Comparison of ENCODE assay signal across 27 mouse cellular contexts in genomic region chr11:57317063-57317462, GRCm38 (mm10).
DNase-seq lines count a peak whose midpoint lies in the region; ATAC-seq lines count a peak whose summit lies in the region.
"Had no signal": no experiment of that assay in that cellular context is flagged by ENCODE, and none has a peak within 500 bp of the region (broad histone marks: within the 10 kb centered on the region; RNA-seq: fewer than 3 reads in every experiment).

No protein-coding gene starts in this region.

- no peak overlapping the region for H3K9ac ChIP-seq in forebrain, embryonic 15.5 days (replicated peaks)
- no peak overlapping the region for H3K9ac ChIP-seq in forebrain, embryonic 12.5 days
- H3K9ac ChIP-seq in midbrain, embryonic 13.5 days (replicated peaks) = no peak overlapping the region
- no peak overlapping the region for H3K9ac ChIP-seq in midbrain, embryonic 11.5 days (ENCODE audit: low read length)
- no peak overlapping the region for H3K9ac ChIP-seq in hindbrain, embryonic 16.5 days (ENCODE audit: low read depth, low read length)
- no peak overlapping the region for H3K9ac ChIP-seq in neural tube, embryonic 15.5 days (replicated peaks)
- H3K9ac ChIP-seq in liver, embryonic 11.5 days (ENCODE audit: low read depth, low read length) = no peak overlapping the region
- H3K9ac ChIP-seq: embryonic facial prominence, embryonic 12.5 days; heart, embryonic 12.5 days; kidney, embryonic 15.5 days had no signal

- no peak overlapping the region for H3K4me2 ChIP-seq in forebrain, embryonic 15.5 days (replicated peaks)
- H3K4me2 ChIP-seq in forebrain, embryonic 12.5 days = no peak overlapping the region
- no peak overlapping the region for H3K4me2 ChIP-seq in midbrain, embryonic 13.5 days (replicated peaks)
- no peak overlapping the region for H3K4me2 ChIP-seq in midbrain, embryonic 11.5 days
- H3K4me2 ChIP-seq in hindbrain, embryonic 16.5 days (ENCODE audit: low read length) = no peak overlapping the region
- H3K4me2 ChIP-seq in neural tube, embryonic 15.5 days = no peak overlapping the region
- no peak overlapping the region for H3K4me2 ChIP-seq in liver, embryonic 11.5 days
- H3K4me2 ChIP-seq: embryonic facial prominence, embryonic 12.5 days; heart, embryonic 12.5 days; kidney, embryonic 15.5 days had no signal

- 19% methylated on average over 3 of the region's 3 CpGs for WGBS in forebrain, embryonic 15.5 days
- WGBS in forebrain, embryonic 12.5 days = 43% methylated on average over 3 of the region's 3 CpGs
- 20% methylated on average over 3 of the region's 3 CpGs for WGBS in midbrain, embryonic 13.5 days
- 50% methylated on average over 3 of the region's 3 CpGs for WGBS in midbrain, embryonic 11.5 days
- 35% methylated on average over 3 of the region's 3 CpGs for WGBS in hindbrain, embryonic 16.5 days
- WGBS in neural tube, embryonic 15.5 days = 26% methylated on average over 3 of the region's 3 CpGs
- 76% methylated on average over 3 of the region's 3 CpGs for WGBS in liver, embryonic 11.5 days

- no peaks in the 10 kb centered on the region for H3K27me3 ChIP-seq in forebrain, embryonic 15.5 days
- H3K27me3 ChIP-seq in forebrain, embryonic 12.5 days = no peaks in the 10 kb centered on the region
- H3K27me3 ChIP-seq in midbrain, embryonic 13.5 days = no peaks in the 10 kb centered on the region
- H3K27me3 ChIP-seq in midbrain, embryonic 11.5 days (ENCODE audit: control insufficient read depth, insufficient read depth, low read length) = no peaks in the 10 kb centered on the region
- H3K27me3 ChIP-seq in hindbrain, embryonic 16.5 days (replicated peaks; ENCODE audit: control insufficient read depth, insufficient read depth, low read length) = no peaks in the 10 kb centered on the region
- no peaks in the 10 kb centered on the region for H3K27me3 ChIP-seq in neural tube, embryonic 15.5 days (replicated peaks)
- no peaks in the 10 kb centered on the region for H3K27me3 ChIP-seq in liver, embryonic 11.5 days (replicated peaks; ENCODE audit: control insufficient read depth, insufficient read depth, low read length)
- H3K27me3 ChIP-seq: embryonic facial prominence, embryonic 12.5 days; heart, embryonic 12.5 days; kidney, embryonic 15.5 days had no signal

- DNase-seq in midbrain, embryonic 11.5 days (ENCODE audit: low spot score, missing footprints) = no peak
- no peak for DNase-seq in liver, embryonic 11.5 days (ENCODE audit: low spot score)
- no peak for DNase-seq in layer of hippocampus, postnatal 36 days
- DNase-seq: adrenal gland, adult 2 months; cerebellum, adult 2 months; cerebellum, postnatal 25 days; heart, postnatal 10 days; kidney, adult 11 months; kidney, postnatal 36 days; layer of hippocampus, adult 9-11 months; liver; right cerebral cortex, postnatal 25 days; spleen, adult 18-20 months had no signal

- H3K9me3 ChIP-seq in forebrain, embryonic 15.5 days = no peaks in the 10 kb centered on the region
- H3K9me3 ChIP-seq in forebrain, embryonic 12.5 days = no peaks in the 10 kb centered on the region
- no peaks in the 10 kb centered on the region for H3K9me3 ChIP-seq in midbrain, embryonic 13.5 days
- no peaks in the 10 kb centered on the region for H3K9me3 ChIP-seq in midbrain, embryonic 11.5 days (ENCODE audit: control insufficient read depth, low read length)
- no peaks in the 10 kb centered on the region for H3K9me3 ChIP-seq in hindbrain, embryonic 16.5 days (ENCODE audit: control insufficient read depth, low read length)
- no peaks in the 10 kb centered on the region for H3K9me3 ChIP-seq in neural tube, embryonic 15.5 days (replicated peaks)
- no peaks in the 10 kb centered on the region for H3K9me3 ChIP-seq in liver, embryonic 11.5 days (ENCODE audit: control insufficient read depth, low read length)
- H3K9me3 ChIP-seq: embryonic facial prominence, embryonic 12.5 days; heart, embryonic 12.5 days; kidney, embryonic 15.5 days; limb, embryonic 10.5 days had no signal

- peak overlapping the region; percentile 26; the same call in 1 of the 2 replicates for H3K27ac ChIP-seq in forebrain, embryonic 15.5 days (replicated peaks)
- H3K27ac ChIP-seq in forebrain, embryonic 12.5 days = no peak overlapping the region
- 0 out of 2 replicates have a peak overlapping the region, but pooled peaks have one; percentile 0 for H3K27ac ChIP-seq in midbrain, embryonic 13.5 days
- no peak overlapping the region for H3K27ac ChIP-seq in midbrain, embryonic 11.5 days (ENCODE audit: low read depth, low read length)
- no peak overlapping the region for H3K27ac ChIP-seq in hindbrain, embryonic 16.5 days (ENCODE audit: low read depth, low read length)
- peak overlapping the region; percentile 67 for H3K27ac ChIP-seq in neural tube, embryonic 15.5 days (replicated peaks)
- H3K27ac ChIP-seq in liver, embryonic 11.5 days (ENCODE audit: low read depth, low read length) = no peak overlapping the region
- H3K27ac ChIP-seq: embryonic facial prominence, embryonic 12.5 days; kidney, embryonic 15.5 days; limb, embryonic 10.5 days; macrophage had no signal

- H3K4me1 ChIP-seq in forebrain, embryonic 15.5 days = peaks cover 11% of the 10 kb centered on the region
- peaks cover 17% of the 10 kb centered on the region for H3K4me1 ChIP-seq in forebrain, embryonic 12.5 days
- H3K4me1 ChIP-seq in midbrain, embryonic 13.5 days (replicated peaks) = peaks cover 10% of the 10 kb centered on the region
- H3K4me1 ChIP-seq in midbrain, embryonic 11.5 days (ENCODE audit: control insufficient read depth, insufficient read depth, low read length) = no peaks in the 10 kb centered on the region
- H3K4me1 ChIP-seq in hindbrain, embryonic 16.5 days (ENCODE audit: control insufficient read depth, insufficient read depth, low read depth, low read length) = peaks cover 3% of the 10 kb centered on the region; the same call in 1 of the 2 replicates
- H3K4me1 ChIP-seq in neural tube, embryonic 15.5 days = peaks cover 15% of the 10 kb centered on the region
- H3K4me1 ChIP-seq in liver, embryonic 11.5 days (replicated peaks; ENCODE audit: control insufficient read depth, insufficient read depth, low read length) = no peaks in the 10 kb centered on the region
- H3K4me1 ChIP-seq: embryonic facial prominence, embryonic 12.5 days; heart, embryonic 12.5 days; kidney, embryonic 15.5 days; limb, embryonic 10.5 days had no signal

- peak; percentile 72 for ATAC-seq in forebrain, embryonic 15.5 days (replicated peaks)
- ATAC-seq in forebrain, embryonic 12.5 days (ENCODE audit: low FRiP score) = no peak; the same call in 1 of the 2 replicates
- peak; percentile 87 for ATAC-seq in midbrain, embryonic 13.5 days
- no peak for ATAC-seq in midbrain, embryonic 11.5 days (ENCODE audit: low FRiP score)
- peak; percentile 80 for ATAC-seq in hindbrain, embryonic 16.5 days
- ATAC-seq in neural tube, embryonic 15.5 days (ENCODE audit: low FRiP score) = peak; percentile 84
- ATAC-seq in liver, embryonic 11.5 days (replicated peaks; ENCODE audit: low FRiP score) = no peak
- ATAC-seq: lung, postnatal 0 days; Patski had no signal

- no peaks in the 10 kb centered on the region for H3K36me3 ChIP-seq in forebrain, embryonic 15.5 days
- no peaks in the 10 kb centered on the region for H3K36me3 ChIP-seq in forebrain, embryonic 12.5 days (replicated peaks)
- no peaks in the 10 kb centered on the region for H3K36me3 ChIP-seq in midbrain, embryonic 13.5 days
- no peaks in the 10 kb centered on the region for H3K36me3 ChIP-seq in midbrain, embryonic 11.5 days (ENCODE audit: control insufficient read depth, insufficient read depth, low read length)
- no peaks in the 10 kb centered on the region for H3K36me3 ChIP-seq in hindbrain, embryonic 16.5 days (ENCODE audit: control insufficient read depth, insufficient read depth, low read length)
- no peaks in the 10 kb centered on the region for H3K36me3 ChIP-seq in neural tube, embryonic 15.5 days
- H3K36me3 ChIP-seq in liver, embryonic 11.5 days (ENCODE audit: control insufficient read depth, insufficient read depth, low read length) = no peaks in the 10 kb centered on the region
- H3K36me3 ChIP-seq: embryonic facial prominence, embryonic 12.5 days; heart, embryonic 12.5 days; kidney, embryonic 15.5 days; limb, embryonic 10.5 days had no signal

- no peak overlapping the region for H3K4me3 ChIP-seq in forebrain, embryonic 15.5 days
- H3K4me3 ChIP-seq in forebrain, embryonic 12.5 days (replicated peaks) = no peak overlapping the region
- H3K4me3 ChIP-seq in midbrain, embryonic 13.5 days (replicated peaks) = no peak overlapping the region
- no peak overlapping the region for H3K4me3 ChIP-seq in midbrain, embryonic 11.5 days (ENCODE audit: low read depth, low read length)
- no peak overlapping the region for H3K4me3 ChIP-seq in hindbrain, embryonic 16.5 days (ENCODE audit: low read length)
- H3K4me3 ChIP-seq in neural tube, embryonic 15.5 days (replicated peaks) = no peak overlapping the region
- no peak overlapping the region for H3K4me3 ChIP-seq in liver, embryonic 11.5 days (ENCODE audit: low read depth, low read length)
- H3K4me3 ChIP-seq: embryonic facial prominence, embryonic 12.5 days; erythroblast, embryonic 14.5 days; heart, embryonic 12.5 days; kidney, embryonic 15.5 days; limb, embryonic 10.5 days; myocyte had no signal

Comparison
In these comparisons a context has a peak if more than half of its experiments do, and no peak if none do; other contexts are left out.
1. ATAC-seq: peak in forebrain, embryonic 15.5 days (single experiment), midbrain, embryonic 13.5 days (single experiment), hindbrain, embryonic 16.5 days (single experiment) and neural tube, embryonic 15.5 days (single experiment); none in forebrain, embryonic 12.5 days (single experiment), midbrain, embryonic 11.5 days (single experiment) and liver, embryonic 11.5 days (single experiment).
2. H3K27ac ChIP-seq: peak in forebrain, embryonic 15.5 days (single experiment), midbrain, embryonic 13.5 days (single experiment) and neural tube, embryonic 15.5 days (single experiment); none in forebrain, embryonic 12.5 days (single experiment), midbrain, embryonic 11.5 days (single experiment), hindbrain, embryonic 16.5 days (single experiment) and liver, embryonic 11.5 days (single experiment).